In the genomic region with DNA sequence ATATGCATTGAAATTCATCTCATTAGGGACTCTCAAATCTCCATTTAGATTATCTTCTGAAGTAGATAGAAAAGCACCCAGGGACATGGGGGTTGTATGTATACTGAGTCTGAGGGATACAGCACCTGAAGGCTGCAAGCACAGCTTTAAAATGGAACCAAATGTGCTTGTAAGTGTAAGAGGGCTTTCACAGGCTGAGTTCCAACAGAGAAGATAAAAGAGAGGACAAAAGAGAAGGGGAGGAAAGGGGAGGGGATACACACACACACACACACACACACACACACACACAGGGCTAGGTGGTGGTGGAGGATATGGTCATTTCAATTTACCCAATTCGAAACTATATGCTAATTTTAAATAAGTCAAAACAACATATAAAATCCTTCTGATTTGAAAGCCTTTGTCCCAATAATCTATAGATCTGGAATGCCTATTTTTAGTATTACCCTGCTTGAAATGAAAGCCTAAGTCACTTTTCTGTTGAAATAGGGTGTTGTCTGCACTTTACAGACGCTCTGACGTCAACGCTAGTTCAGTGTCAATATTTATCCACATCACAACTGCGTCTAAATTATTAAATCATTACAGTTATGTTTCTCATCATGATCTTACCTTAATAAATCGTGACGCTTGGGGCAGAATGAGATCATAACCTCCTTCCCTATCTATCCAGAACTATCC, we compare ENCODE assay signal across 8 mouse cellular contexts.
DNase-seq lines count a peak whose midpoint lies in the region; ATAC-seq lines count a peak whose summit lies in the region.

No protein-coding gene starts in this region.

- H3K4me2 ChIP-seq in heart, embryonic 15.5 days = peak overlapping the region; percentile 52
- peak overlapping the region; percentile 51 for H3K4me2 ChIP-seq in hindbrain, embryonic 15.5 days
- H3K4me2 ChIP-seq in midbrain, embryonic 12.5 days (replicated peaks) = peak overlapping the region; percentile 47

- no peaks in the 10 kb centered on the region for H3K27me3 ChIP-seq in heart, embryonic 15.5 days
- no peaks in the 10 kb centered on the region for H3K27me3 ChIP-seq in hindbrain, embryonic 15.5 days
- no peaks in the 10 kb centered on the region for H3K27me3 ChIP-seq in midbrain, embryonic 12.5 days

- peak overlapping the region; percentile 40; the same call in 1 of the 2 replicates for H3K27ac ChIP-seq in heart, embryonic 15.5 days
- peak overlapping the region; percentile 83 for H3K27ac ChIP-seq in hindbrain, embryonic 15.5 days (replicated peaks)
- H3K27ac ChIP-seq in midbrain, embryonic 12.5 days (replicated peaks) = peak overlapping the region; percentile 78

- no peak for ATAC-seq in heart, embryonic 15.5 days (replicated peaks; ENCODE audit: insufficient number of reproducible peaks, insufficient read depth, low FRiP score, low read depth)
- peak; percentile 68 for ATAC-seq in hindbrain, embryonic 15.5 days (ENCODE audit: low FRiP score, low read depth)
- ATAC-seq in midbrain, embryonic 12.5 days (ENCODE audit: low FRiP score, low read depth) = peak; percentile 70
- ATAC-seq in erythroid progenitor cell, adult 5-6 weeks (replicated peaks; ENCODE audit: low FRiP score, poor library complexity, severe bottlenecking) = no peak

- 4% methylated on average over 7 of the region's 7 CpGs for WGBS in heart, embryonic 15.5 days
- 7% methylated on average over 7 of the region's 7 CpGs for WGBS in hindbrain, embryonic 15.5 days
- WGBS in midbrain, embryonic 12.5 days = 8% methylated on average over 7 of the region's 7 CpGs

- no peak for DNase-seq in heart, adult 9 months (ENCODE audit: low spot score in 2 of 2)
- peak; percentile 23 for DNase-seq in c-Kit-positive CD71-positive TER-119-positive erythroid progenitor cells, embryonic 14.5 days (ENCODE audit: low spot score)
- DNase-seq in adrenal gland, adult (ENCODE audit: inconsistent age in 2 of 2, low spot score in 1 of 2) = no peak
- DNase-seq in thymus, postnatal 10 days (ENCODE audit: low spot score in 2 of 2) = no peak

- H3K9me3 ChIP-seq in heart, embryonic 15.5 days (replicated peaks) = no peaks in the 10 kb centered on the region
- no peaks in the 10 kb centered on the region for H3K9me3 ChIP-seq in hindbrain, embryonic 15.5 days
- no peaks in the 10 kb centered on the region for H3K9me3 ChIP-seq in midbrain, embryonic 12.5 days

- H3K9ac ChIP-seq in heart, embryonic 15.5 days = no peak overlapping the region
- H3K9ac ChIP-seq in hindbrain, embryonic 15.5 days = peak overlapping the region; percentile 3; the same call in 1 of the 2 replicates
- no peak overlapping the region; the same call in 1 of the 2 replicates for H3K9ac ChIP-seq in midbrain, embryonic 12.5 days (replicated peaks)

- H3K4me1 ChIP-seq in heart, embryonic 15.5 days (replicated peaks) = peaks cover 7% of the 10 kb centered on the region
- H3K4me1 ChIP-seq in hindbrain, embryonic 15.5 days (replicated peaks) = peaks cover 17% of the 10 kb centered on the region
- peaks cover 18% of the 10 kb centered on the region for H3K4me1 ChIP-seq in midbrain, embryonic 12.5 days

- peak overlapping the region; percentile 17 for H3K4me3 ChIP-seq in heart, embryonic 15.5 days
- H3K4me3 ChIP-seq in hindbrain, embryonic 15.5 days = peak overlapping the region; percentile 25
- H3K4me3 ChIP-seq in midbrain, embryonic 12.5 days = peak overlapping the region; percentile 23

- no peaks in the 10 kb centered on the region for H3K36me3 ChIP-seq in heart, embryonic 15.5 days
- no peaks in the 10 kb centered on the region for H3K36me3 ChIP-seq in hindbrain, embryonic 15.5 days
- H3K36me3 ChIP-seq in midbrain, embryonic 12.5 days = no peaks in the 10 kb centered on the region

Comparison
In these comparisons a context has a peak if more than half of its experiments do, and no peak if none do; other contexts are left out.
1. ATAC-seq: peak in hindbrain, embryonic 15.5 days (single experiment) and midbrain, embryonic 12.5 days (single experiment); none in heart, embryonic 15.5 days (single experiment) and erythroid progenitor cell, adult 5-6 weeks (single experiment).
2. Peak in every context shown above with its lines, with median percentiles within 50 percentile points of each other: H3K27ac ChIP-seq, H3K4me2 ChIP-seq and H3K4me3 ChIP-seq.